Mouse (Mus musculus) kidney, adult 2 months (tissue): ENCODE measurements around the gene Rassf6. TPM values are rescaled to one million over a fixed set of nuclear protein-coding genes. Genes with fewer than 3 reads are reported as not detected.
A peak's percentile ranks its signal among the peaks of the same experiment; 100 is the strongest.
"Not testable (repeated sequence)": the region's sequence is repeated elsewhere in the genome, so short reads cannot be mapped to it uniquely, and the experiment has no call there.

Experiments
- DNase-seq: peaks from one replicate; pipeline ENCODE4 v3.0.0; 2021
- H3K27ac ChIP-seq: fragments of 200-500 bp; 2 replicates; pipeline ENCODE4 v1.5.1; 2012; ENCODE audit warnings: low read depth, low read length, control low read depth, inconsistent platforms; ENCODE audit not compliant: insufficient read depth
- H3K27me3 ChIP-seq: fragments of 200-500 bp; replicated peaks from 2 replicates; pipeline ENCODE4 v1.6.1; 2012; ENCODE audit warnings: mild to moderate bottlenecking, moderate library complexity, low read length, inconsistent platforms; ENCODE audit not compliant: control insufficient read depth, insufficient read depth
- H3K36me3 ChIP-seq: fragments of 200-500 bp; 2 replicates; pipeline ENCODE4 v1.6.1; 2012; ENCODE audit warnings: mild to moderate bottlenecking, moderate library complexity, low read length, inconsistent platforms; ENCODE audit not compliant: control insufficient read depth, insufficient read depth
- H3K4me1 ChIP-seq: fragments of 200-500 bp; 2 replicates; pipeline ENCODE4 v1.6.1; 2011; ENCODE audit warnings: low read length; ENCODE audit not compliant: control insufficient read depth, insufficient read depth
- H3K4me3 ChIP-seq: fragments of 200-500 bp; 2 replicates; pipeline ENCODE4 v1.5.1; 2011; ENCODE audit warnings: mild to moderate bottlenecking, low read depth, low read length, control low read depth; ENCODE audit not compliant: insufficient read depth
- CTCF ChIP-seq: fragments of 200-500 bp; conservative IDR thresholded peaks from 2 replicates; pipeline ENCODE4 v1.5.1; 2011; ENCODE audit warnings: low read depth, mild to moderate bottlenecking, control low read depth, low read length, moderate library complexity, mixed read lengths; ENCODE audit not compliant: insufficient read depth, insufficient read length
- POLR2A ChIP-seq: fragments of 200-500 bp; IDR thresholded peaks from one replicate; pipeline ENCODE4 v1.6.1; 2011; ENCODE audit warnings: low read depth, low read length, control low read depth
- WGBS: fragments of 180-500 bp; shearing (Covaris S2); methylation state at CpG from one replicate; pipeline ENCODE4 v1.1.7; 2018; 5-methylcytosine and 5-hydroxymethylcytosine counted together
- polyA plus RNA-seq: library from polyadenylated mRNA; depleted of rRNA; stranded (reverse); fragments of >200 nt; gene quantifications from 2 replicates; pipeline ENCODE4 v1.2.3, GENCODE M21; 2012

Rassf6 gene
- polyA plus RNA-seq, 1 experiment, result 11.4 TPM

GRCm38 (mm10) chr5:90627423-90627822 is 13.0 kb downstream of the Rassf6 start:
- Histone ChIP-seq H3K4me1 (peaks cover 14% of the 10 kb centered on the region; the same call in 1 of the 2 replicates), H3K4me3 (no peak overlapping the region), H3K27ac (peak overlapping the region; percentile 52; the same call in 1 of the 2 replicates), H3K36me3 (no peaks in the 10 kb centered on the region), H3K27me3 (no peaks in the 10 kb centered on the region)
- peak; percentile 55 for DNase-seq
- WGBS, result 62% methylated on average over 4 of the region's 4 CpGs
- TF ChIP-seq POLR2A, result no peak
- TF ChIP-seq CTCF, result no peak

GRCm38 (mm10) chr5:90624708-90625425 is 15.6 kb downstream of the Rassf6 start:
- peak overlapping the region; percentile 79 for H3K27ac ChIP-seq

GRCm38 (mm10) chr5:90623209-90623608 is 17.2 kb downstream of the Rassf6 start:
- 69% methylated on average over 2 of the region's 2 CpGs for WGBS
- TF ChIP-seq CTCF (no peak), POLR2A (no peak)

More at GRCm38 (mm10) chr5:90624708-90625425, 15.6 kb downstream of the Rassf6 start:
- H3K36me3 ChIP-seq, result no peaks in the 10 kb centered on the region
- peak; percentile 60 for DNase-seq
- H3K4me3 ChIP-seq, result no peak overlapping the region
- H3K4me1 ChIP-seq, result peaks cover 14% of the 10 kb centered on the region; the same call in 1 of the 2 replicates
- no peaks in the 10 kb centered on the region for H3K27me3 ChIP-seq
- TF ChIP-seq CTCF (no peak), POLR2A (no peak)
- WGBS, result 55% methylated on average over 18 of the region's 18 CpGs

GRCm38 (mm10) chr5:90621726-90622125 is 18.7 kb downstream of the Rassf6 start:
- 85% methylated on average over 6 of the region's 6 CpGs for WGBS
- Histone ChIP-seq H3K27ac (no peak overlapping the region), H3K27me3 (no peaks in the 10 kb centered on the region), H3K4me1 (peaks cover 11% of the 10 kb centered on the region; the same call in 1 of the 2 replicates), H3K36me3 (no peaks in the 10 kb centered on the region; the same call in 1 of the 2 replicates), H3K4me3 (no peak overlapping the region)
- TF ChIP-seq POLR2A, result no peak
- no peak for TF ChIP-seq CTCF
- DNase-seq, result no peak

More at GRCm38 (mm10) chr5:90623209-90623608, 17.2 kb downstream of the Rassf6 start:
- Histone ChIP-seq H3K4me1 (peaks cover 13% of the 10 kb centered on the region; the same call in 1 of the 2 replicates), H3K4me3 (no peak overlapping the region), H3K36me3 (no peaks in the 10 kb centered on the region; the same call in 1 of the 2 replicates), H3K27ac (peak overlapping the region; percentile 67; the same call in 1 of the 2 replicates), H3K27me3 (no peaks in the 10 kb centered on the region)
- peak; percentile 71 for DNase-seq

GRCm38 (mm10) chr5:90621316-90621715 is 19.1 kb downstream of the Rassf6 start:
- no peaks in the 10 kb centered on the region for H3K27me3 ChIP-seq
- 98% methylated on average over 2 of the region's 2 CpGs for WGBS
- no peak for DNase-seq
- no peaks in the 10 kb centered on the region; the same call in 1 of the 2 replicates for H3K36me3 ChIP-seq
- no peak overlapping the region for H3K4me3 ChIP-seq
- TF ChIP-seq POLR2A, result no peak
- TF ChIP-seq CTCF, result no peak
- no peak overlapping the region for H3K27ac ChIP-seq
- H3K4me1 ChIP-seq, result peaks cover 11% of the 10 kb centered on the region; the same call in 1 of the 2 replicates

- no peaks in the 10 kb centered on the region for H3K4me1 ChIP-seq
- no peaks in the 10 kb centered on the region for H3K27me3 ChIP-seq
- TF ChIP-seq CTCF (no peak), POLR2A (no peak)
- H3K36me3 ChIP-seq, result no peaks in the 10 kb centered on the region; the same call in 1 of the 2 replicates
- DNase-seq, result no peak
- no peak overlapping the region for H3K27ac ChIP-seq
- H3K4me3 ChIP-seq, result no peak overlapping the region
- WGBS, result 61% methylated on average over 3 of the region's 3 CpGs
Observed at GRCm38 (mm10) chr5:90617859-90618258, 22.6 kb downstream of the Rassf6 start.

- not testable (repeated sequence) for H3K27ac ChIP-seq, H3K4me3 ChIP-seq, H3K4me1 ChIP-seq, H3K27me3 ChIP-seq, DNase-seq, H3K36me3 ChIP-seq
- 68% methylated on average over 1 of the region's 1 CpGs for WGBS
Observed at GRCm38 (mm10) chr5:90612751-90613150, 27.7 kb downstream of the Rassf6 start.
